Comparison of ENCODE assay signal across 11 mouse cellular contexts in genomic region chr10:95610666-95611330, GRCm38 (mm10). TPM values are rescaled to one million over a fixed set of nuclear protein-coding genes. Genes with fewer than 3 reads are reported as not detected.
DNase-seq lines count a peak whose midpoint lies in the region; ATAC-seq and TF ChIP-seq lines count a peak whose summit lies in the region.
"Had no signal": no experiment of that assay in that cellular context is flagged by ENCODE, and none has a peak within 500 bp of the region (broad histone marks: within the 10 kb centered on the region; RNA-seq: fewer than 3 reads in every experiment).

No protein-coding gene starts in this region.

- peak overlapping the region; percentile 23 for H3K4me2 ChIP-seq in hindbrain, postnatal 0 days (ENCODE audit: low read depth, low read length)

- no peaks in the 10 kb centered on the region for H3K36me3 ChIP-seq in hindbrain, postnatal 0 days (ENCODE audit: insufficient read depth, low read length)
- H3K36me3 ChIP-seq in thymus, adult 2 months (ENCODE audit: control insufficient read depth, insufficient read depth, low read length): no peaks in the 10 kb centered on the region

- peak overlapping the region; percentile 73 for H3K27ac ChIP-seq in gastrocnemius, adult 2 months
- no peak overlapping the region for H3K27ac ChIP-seq in hindbrain, postnatal 0 days
- H3K27ac ChIP-seq in thymus, adult 2 months (ENCODE audit: control insufficient read depth, insufficient read depth, low read length): no peak overlapping the region

- H3K9ac ChIP-seq in hindbrain, postnatal 0 days (replicated peaks; ENCODE audit: low read length): no peak overlapping the region

- TF ChIP-seq CTCF in gastrocnemius, adult 2 months (IDR thresholded peaks at IDR 0.05): no peak
- no peak for TF ChIP-seq CTCF in hindbrain, postnatal 0 days (IDR thresholded peaks at IDR 0.05; ENCODE audit: low read depth)
- no peak for TF ChIP-seq CTCF in thymus, adult 2 months (IDR thresholded peaks at IDR 0.05; ENCODE audit: borderline replicate concordance, control insufficient read depth, extremely low read depth, insufficient read depth, low read length, poor library complexity)

- 38% methylated on average over 16 of the region's 16 CpGs for WGBS in hindbrain, postnatal 0 days
- WGBS in thymus, adult 2 months: 81% methylated on average over 16 of the region's 16 CpGs

- ATAC-seq in hindbrain, postnatal 0 days: no peak
- ATAC-seq: Patski had no signal

- TF ChIP-seq POLR2A in thymus, adult 2 months (IDR thresholded peaks at IDR 0.05; ENCODE audit: control insufficient read depth, extremely low read depth, insufficient read depth, low read length, poor library complexity): no peak

- H3K4me1 ChIP-seq in hindbrain, postnatal 0 days (ENCODE audit: insufficient read depth, low read length): 0 out of 2 replicates have a peak, but pooled peaks cover 3% of the 10 kb centered on the region
- no peaks in the 10 kb centered on the region for H3K4me1 ChIP-seq in thymus, adult 2 months (replicated peaks; ENCODE audit: control insufficient read depth, insufficient read depth, low read length)

- H3K4me3 ChIP-seq in gastrocnemius, adult 2 months: peak overlapping the region; percentile 60
- no peak overlapping the region for H3K4me3 ChIP-seq in hindbrain, postnatal 0 days (ENCODE audit: low read length)
- H3K4me3 ChIP-seq in thymus, adult 2 months (ENCODE audit: control insufficient read depth, insufficient read depth, low read length): no peak overlapping the region

- intact Hi-C loops in gastrocnemius, adult 2 months (cut with DNase I): no loop called here

- DNase-seq in gastrocnemius, adult 2 months: peak; percentile 29
- DNase-seq in gastrocnemius, postnatal 10 days: no peak
- peak; percentile 25 for DNase-seq in kidney, adult 9 months
- no peak for DNase-seq in kidney, postnatal 10 days
- DNase-seq in embryo, embryonic 10 days (ENCODE audit: low spot score): peak; percentile 65
- DNase-seq in hindbrain, postnatal 0 days (ENCODE audit: low spot score): no peak
- no peak for DNase-seq in testis, postnatal 10 days (ENCODE audit: low spot score)
- DNase-seq in thymus, adult 2 months: no peak
- DNase-seq: lung, postnatal 36 days; thymus, postnatal 14 days had no signal

- H3K9me3 ChIP-seq in hindbrain, postnatal 0 days (ENCODE audit: low read length): no peaks in the 10 kb centered on the region

- H3K27me3 ChIP-seq in hindbrain, postnatal 0 days (ENCODE audit: insufficient read depth, low read length): no peaks in the 10 kb centered on the region
- H3K27me3 ChIP-seq in thymus, adult 2 months (ENCODE audit: control insufficient read depth, insufficient read depth, low read length): no peaks in the 10 kb centered on the region

RNA-seq across cellular contexts. Expression of gene Nudt4, which starts 46.9 kb away (rescaled TPM):
- total RNA-seq in gastrocnemius, adult 2 months (2021): 100 to 1,000 TPM; 182 to 332 TPM
- 100 to 1,000 TPM; 212 to 218 TPM for total RNA-seq in gastrocnemius, postnatal 10 days (2021)
- total RNA-seq in hindbrain, postnatal 0 days (2014; rRNA removed): 52.3 and 55.5 TPM in 2 replicates
- polyA plus RNA-seq in hindbrain, postnatal 0 days (2015; fragmentation: Nextera tagmentation; extraction: Ambion mirVana): 64.3 and 64.7 TPM in 2 replicates
- polyA plus RNA-seq in thymus, adult 2 months (2012; rRNA removed): 15.9 and 20.5 TPM in 2 replicates

Comparison
In these comparisons a context has a peak if more than half of its experiments do, and no peak if none do; other contexts are left out.
1. DNase-seq: peak in gastrocnemius, adult 2 months (single experiment), kidney, adult 9 months (single experiment) and embryo, embryonic 10 days (single experiment); none in gastrocnemius, postnatal 10 days (single experiment), kidney, postnatal 10 days (single experiment), hindbrain, postnatal 0 days (single experiment), testis, postnatal 10 days (single experiment) and thymus, adult 2 months (single experiment).